Mouse (Mus musculus): ENCODE data around the gene Dnah7a.
A peak's percentile ranks its signal among the peaks of the same experiment; 100 is the strongest.
"Not testable (repeated sequence)": the region's sequence is repeated elsewhere in the genome, so short reads cannot be mapped to it uniquely, and the experiment has no call there.

Gene Dnah7a

DNA sequence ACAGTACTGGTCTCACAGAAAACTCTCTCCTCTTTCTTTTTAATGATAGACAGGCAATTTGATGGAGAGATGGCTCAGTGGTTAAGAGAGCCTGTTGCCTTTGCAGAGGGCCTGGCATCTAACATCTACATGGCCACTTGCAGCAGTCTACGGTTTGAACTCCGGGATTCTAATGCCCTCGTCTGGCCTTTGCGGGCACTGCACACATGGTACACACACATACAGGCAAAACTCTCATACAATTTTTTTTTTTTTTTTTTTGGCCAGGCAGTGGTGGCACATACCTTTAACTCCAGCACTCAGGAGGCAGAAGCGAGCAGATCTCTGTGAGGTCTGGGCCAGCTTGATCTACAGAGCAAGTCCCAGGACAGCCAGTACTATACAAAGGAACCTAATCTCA is 2.4 kb downstream of the Dnah7a start:
- DNase-seq (ENCODE audit: low read depth, low spot score), result no peak

DNA sequence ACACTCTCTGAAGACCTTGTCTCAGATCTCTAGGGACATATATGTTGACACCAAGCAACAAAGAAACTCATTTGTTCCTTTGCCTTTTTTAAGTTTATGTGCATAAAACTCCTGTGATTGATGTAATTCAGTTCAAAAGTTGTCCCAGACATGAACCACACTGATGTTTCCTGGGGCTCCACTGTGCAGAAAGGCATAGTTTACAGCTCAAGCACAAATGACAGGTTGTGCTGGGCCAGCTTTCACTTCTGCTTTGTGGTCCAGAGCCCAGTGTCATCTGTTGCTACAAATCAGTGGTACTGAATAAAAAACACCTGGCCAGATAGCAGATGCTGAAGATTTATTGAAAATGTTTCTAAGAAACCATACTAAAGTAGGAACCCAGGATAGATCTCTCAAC is 42.3 kb downstream of the Dnah7a start:
- DNase-seq (ENCODE audit: low read depth, low spot score), result not testable (repeated sequence)

DNA sequence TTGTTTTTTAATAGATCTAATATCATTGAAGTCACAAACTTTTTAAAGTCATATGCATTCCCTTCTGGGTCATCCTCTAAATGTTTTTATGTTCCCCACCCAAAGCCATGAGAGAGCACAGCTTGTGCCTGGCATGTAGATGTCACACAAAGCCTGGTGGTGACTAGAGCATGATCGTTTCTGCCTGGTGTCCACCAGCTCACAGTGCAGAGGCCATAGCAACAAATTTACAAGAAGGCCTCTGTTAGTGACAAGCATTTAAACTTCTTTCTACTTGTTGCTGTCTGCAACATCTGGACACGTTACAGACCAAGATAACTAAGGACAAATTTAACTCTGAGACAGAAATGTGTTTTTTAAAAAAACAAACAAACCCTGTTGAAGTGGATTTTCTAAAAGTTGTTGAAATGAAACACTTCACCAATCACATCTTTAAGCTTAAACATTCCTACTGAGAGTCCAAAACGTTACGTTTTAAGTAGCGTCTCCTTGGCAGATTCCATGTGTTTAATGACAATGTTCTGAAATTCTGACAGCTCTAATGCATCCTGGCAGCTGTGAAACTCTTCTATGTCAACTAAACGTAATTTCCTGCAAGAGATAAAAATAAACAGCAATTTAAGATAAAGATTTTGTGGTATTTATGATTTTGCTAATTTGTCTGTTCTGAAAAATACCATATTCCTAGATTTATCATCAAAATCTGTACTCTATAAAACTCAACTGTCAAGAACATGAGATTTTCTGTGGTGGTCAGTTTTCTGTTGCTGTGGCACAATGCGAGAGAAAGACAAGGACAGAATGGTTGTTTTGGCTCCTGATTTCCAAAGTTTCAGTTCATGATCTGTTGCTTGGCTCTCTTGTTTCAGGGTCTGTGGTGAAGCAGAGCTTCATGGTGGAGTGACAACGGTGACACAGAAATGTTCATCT is 66.5 kb downstream of the Dnah7a start:
- DNase-seq (ENCODE audit: low read depth, low spot score), result no peak

DNA sequence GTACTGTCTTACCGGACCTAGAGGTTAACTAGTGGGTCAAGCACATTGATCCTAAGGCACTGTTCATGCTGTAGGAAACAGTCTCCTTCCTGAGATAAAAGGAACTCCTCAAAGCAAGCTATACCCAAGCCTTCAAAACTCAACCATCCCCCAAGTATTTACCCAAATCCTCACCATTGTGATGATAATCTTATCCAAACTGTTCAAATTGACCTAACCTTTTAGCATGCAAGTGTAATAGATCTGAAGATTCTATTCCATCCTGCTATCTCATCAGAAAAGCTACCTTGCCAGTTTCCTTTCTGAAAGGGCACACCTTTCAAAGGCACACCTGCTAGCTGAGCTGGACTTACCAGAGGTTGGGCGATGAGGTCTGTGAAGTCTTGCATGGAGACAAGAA is 70.9 kb downstream of the Dnah7a start:
- DNase-seq (ENCODE audit: low read depth, low spot score), result not testable (repeated sequence)

DNA sequence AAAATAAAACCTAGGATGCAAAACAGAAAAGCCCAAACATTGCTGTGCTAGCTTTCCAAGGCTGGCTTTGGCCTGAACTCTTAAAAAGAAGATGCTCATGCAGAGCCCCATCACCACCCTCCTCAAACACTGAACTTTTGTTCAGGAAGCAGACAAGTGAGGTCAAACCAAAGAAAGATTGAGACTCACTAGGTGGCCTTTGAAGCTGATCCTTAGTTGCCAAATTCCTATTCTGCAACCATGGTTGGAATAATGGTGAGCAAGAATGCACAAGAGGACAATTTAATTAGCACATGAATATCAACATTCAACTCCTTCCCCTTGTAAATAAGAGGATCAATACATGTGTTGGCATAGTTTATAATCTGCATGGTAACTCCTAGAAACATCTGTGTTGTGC is 74.5 kb downstream of the Dnah7a start:
- not testable (repeated sequence) for DNase-seq (ENCODE audit: low read depth, low spot score)

DNA sequence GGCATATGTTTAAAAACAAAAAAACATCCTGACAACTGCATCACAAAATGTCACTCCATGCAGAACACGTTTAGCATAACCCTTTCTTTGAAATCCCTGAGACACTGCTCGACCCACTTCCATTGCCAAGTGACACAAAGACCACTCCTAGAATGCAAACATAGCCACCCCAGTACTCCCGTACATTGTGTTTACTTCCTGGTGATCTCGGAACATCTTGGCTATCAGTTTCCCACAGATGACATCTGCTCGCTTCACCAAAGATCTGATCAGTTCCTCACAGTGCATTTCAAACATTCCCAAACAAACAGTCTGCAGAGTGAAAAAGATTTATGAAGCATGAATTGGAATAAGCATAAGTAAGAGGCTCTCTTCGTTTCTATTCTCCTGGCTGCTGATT is 76.6 kb downstream of the Dnah7a start:
- no peak for DNase-seq (ENCODE audit: low read depth, low spot score)

DNA sequence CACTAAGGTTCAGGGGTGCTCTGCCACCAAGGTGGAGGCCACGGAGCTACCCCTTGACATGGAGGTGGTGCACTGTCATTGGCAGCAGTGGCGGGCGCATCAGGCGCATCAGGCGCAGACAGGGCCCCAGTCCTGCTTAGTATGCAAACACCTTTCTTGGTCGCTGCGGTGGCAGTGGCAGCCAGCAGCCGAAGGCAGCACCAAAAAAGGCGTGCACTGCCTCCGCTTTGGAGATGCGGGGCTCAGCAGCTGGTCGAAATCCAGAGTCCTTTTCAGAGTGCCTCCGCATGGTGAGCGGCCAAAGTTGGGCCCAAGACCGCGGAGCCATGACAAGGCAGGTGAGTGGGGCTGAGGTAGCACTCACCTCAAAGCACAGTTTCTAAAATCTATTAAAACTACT is 93.1 kb downstream of the Dnah7a start:
- DNase-seq (ENCODE audit: low read depth, low spot score), result no peak

DNA sequence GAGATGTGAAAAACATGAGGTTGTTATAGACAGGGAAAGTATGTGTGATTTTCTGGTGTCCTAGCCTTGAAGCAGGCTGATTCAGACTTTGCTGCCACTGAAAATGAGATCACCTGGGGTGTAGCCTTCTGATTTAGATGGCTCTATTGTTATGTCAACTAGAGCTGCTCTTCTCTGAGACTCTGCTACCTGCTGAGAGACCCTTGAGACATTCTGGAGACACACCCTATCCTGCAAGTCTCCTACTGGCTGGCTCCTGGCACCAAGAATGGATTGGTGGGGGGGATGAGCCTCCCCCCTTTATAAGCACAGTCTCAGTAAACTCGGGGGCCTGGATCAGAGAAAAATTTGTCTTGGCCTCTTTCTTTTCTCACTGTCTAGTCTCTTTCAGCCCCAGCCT is 125.3 kb downstream of the Dnah7a start:
- DNase-seq (ENCODE audit: low read depth, low spot score), result not testable (repeated sequence)

DNA sequence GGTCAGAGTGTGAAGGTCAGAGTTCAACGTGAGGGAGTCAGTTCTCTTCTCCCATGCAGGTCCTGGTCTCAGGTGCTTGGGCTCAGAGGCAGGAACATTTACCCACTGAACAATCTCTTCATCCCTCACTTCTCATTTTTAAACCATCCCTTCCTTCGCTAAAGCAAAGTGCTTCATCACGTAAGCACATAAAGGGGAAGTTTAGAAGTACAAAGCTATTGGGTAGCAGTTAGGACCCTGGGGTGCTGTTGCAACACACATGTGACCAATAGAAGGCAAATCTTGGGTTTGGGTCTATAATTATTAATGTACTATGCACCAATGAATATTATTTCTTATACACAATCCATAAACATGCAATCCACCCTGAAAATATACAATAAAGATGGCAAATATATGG is 148.7 kb downstream of the Dnah7a start:
- not testable (repeated sequence) for DNase-seq (ENCODE audit: low read depth, low spot score)

DNA sequence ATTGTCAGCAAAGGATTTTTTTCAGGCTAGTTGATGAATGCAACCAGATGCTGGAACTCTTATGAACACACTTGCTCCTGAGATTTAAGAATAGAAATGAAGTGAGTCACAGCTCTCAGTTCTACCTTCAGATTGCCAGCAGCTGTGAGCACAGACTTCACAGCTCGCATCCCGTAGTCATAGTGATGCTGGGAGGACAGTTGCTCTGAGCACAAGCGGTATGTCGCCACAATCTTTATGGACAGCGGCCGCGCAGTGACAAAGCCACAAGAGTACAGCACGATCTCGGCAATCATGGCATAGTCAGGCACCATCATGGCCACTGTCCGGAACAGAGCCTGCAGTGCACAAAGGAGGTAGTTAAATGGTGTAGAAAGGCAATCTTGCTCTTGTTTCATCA is 159.6 kb downstream of the Dnah7a start:
- not testable (repeated sequence) for DNase-seq (ENCODE audit: low read depth, low spot score)

DNA sequence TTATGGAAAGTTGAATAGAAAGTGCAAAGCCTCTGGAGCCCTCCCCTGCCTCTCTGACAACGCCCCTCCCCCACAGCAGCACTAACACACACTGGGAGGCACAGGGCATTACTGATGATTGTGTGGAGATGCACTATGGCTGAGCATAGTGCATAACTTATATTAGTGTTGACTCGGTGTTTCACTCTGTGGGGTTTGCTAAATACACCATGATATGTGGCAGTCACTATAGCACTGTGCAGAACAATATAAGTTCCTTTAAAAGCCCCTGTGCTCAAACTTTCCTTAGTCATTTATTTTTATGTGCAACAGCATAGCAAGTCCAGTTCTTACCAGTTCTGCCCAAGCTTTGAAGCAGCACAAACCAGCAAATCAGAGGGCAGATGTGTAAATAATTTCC is 168.2 kb downstream of the Dnah7a start:
- not testable (repeated sequence) for DNase-seq (ENCODE audit: low read depth, low spot score)

DNA sequence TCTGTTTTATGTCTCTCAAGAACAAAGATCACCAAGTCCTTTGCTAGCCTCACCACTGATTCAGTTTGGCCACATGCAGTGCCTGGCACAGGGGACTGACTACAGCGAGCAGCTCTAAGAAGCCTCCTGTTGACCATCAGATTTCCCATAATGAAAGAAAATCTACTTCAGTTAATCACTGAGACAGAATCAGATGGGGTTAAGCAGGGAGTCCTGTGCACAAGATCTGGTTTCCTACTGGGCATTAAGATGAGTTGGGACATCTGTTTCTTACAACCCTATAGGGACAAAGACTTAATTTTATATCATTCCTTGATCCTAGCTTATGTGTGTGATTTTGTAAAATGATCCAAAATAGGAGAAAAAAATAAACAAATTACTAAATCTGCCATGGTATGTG is 171.8 kb downstream of the Dnah7a start:
- not testable (repeated sequence) for DNase-seq (ENCODE audit: low read depth, low spot score)

DNA sequence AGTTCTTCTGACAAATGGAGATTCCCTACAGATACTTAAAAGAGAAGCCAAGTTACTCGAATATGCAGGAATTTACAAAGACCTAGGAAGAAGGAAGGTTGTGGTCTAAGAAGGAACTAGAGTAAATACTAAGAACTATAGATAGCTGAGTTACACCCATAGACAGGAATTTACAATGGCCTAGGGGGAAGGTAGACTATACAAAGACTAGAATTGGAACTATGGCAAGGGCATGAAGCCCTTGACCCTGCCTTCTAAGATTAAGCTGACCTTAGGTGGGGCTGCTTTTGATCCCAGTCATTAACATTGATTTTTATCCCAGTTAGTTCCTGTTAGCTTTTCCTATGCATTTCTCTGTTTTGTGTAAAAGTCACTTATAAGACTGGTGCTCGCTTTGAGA is 180.6 kb downstream of the Dnah7a start:
- not testable (repeated sequence) for DNase-seq (ENCODE audit: low read depth, low spot score)

DNA sequence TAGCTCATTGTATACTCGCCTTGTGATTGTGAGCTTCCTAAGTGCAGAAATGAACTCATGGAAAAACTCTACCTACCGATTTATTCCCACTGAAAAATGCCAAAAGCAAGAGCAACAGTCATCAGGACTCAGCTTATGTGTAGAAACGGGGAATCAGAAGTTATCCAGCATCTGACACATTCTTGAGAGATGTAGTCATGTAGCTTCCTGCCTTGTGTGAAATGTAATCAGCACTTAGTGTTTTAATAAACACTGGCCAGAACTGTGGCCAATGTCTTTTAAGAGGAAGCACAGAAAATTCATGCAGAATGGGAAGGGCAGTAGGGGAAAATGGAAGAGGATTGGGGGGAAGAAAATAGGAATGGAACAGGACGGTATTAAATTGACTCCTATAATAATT is 232.9 kb downstream of the Dnah7a start:
- peak; percentile 20 for DNase-seq (ENCODE audit: low read depth, low spot score)

DNA sequence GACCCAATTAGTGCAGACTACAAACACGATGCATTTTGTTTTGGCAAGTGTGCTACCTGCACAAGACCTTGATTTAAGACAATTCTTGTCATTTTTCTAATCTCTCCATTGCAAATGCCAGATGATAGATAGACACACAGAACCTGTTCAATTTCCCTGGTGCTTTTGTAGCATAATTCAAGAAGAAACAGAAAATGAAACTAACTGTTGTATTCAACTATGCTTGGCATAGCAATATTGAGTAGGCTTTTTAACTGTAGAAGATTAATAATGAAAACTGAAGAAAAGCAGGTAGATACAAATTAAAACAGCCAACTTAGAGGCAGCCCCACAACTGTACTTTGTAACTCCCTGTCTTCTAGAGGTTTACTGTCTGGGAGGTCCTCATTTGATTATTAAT is 234.5 kb downstream of the Dnah7a start:
- DNase-seq (ENCODE audit: low read depth, low spot score), result not testable (repeated sequence)

DNA sequence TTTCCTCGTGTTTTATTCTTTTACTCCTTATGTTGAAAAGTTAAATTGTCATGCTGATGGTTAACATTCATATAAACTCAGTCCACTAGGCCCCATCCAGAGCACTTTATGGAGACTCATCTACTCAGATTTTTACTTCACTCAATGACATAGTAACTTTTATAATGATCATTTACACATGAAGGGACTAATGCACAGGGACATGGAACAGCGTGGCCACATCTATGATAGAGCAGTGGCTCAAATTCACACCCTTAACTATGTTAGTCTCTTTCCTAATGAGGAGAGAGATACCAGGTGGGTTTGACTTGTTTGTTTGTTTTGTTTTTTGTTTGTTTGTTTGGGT is 239.3 kb downstream of the Dnah7a start:
- no peak for DNase-seq (ENCODE audit: low read depth, low spot score)

DNA sequence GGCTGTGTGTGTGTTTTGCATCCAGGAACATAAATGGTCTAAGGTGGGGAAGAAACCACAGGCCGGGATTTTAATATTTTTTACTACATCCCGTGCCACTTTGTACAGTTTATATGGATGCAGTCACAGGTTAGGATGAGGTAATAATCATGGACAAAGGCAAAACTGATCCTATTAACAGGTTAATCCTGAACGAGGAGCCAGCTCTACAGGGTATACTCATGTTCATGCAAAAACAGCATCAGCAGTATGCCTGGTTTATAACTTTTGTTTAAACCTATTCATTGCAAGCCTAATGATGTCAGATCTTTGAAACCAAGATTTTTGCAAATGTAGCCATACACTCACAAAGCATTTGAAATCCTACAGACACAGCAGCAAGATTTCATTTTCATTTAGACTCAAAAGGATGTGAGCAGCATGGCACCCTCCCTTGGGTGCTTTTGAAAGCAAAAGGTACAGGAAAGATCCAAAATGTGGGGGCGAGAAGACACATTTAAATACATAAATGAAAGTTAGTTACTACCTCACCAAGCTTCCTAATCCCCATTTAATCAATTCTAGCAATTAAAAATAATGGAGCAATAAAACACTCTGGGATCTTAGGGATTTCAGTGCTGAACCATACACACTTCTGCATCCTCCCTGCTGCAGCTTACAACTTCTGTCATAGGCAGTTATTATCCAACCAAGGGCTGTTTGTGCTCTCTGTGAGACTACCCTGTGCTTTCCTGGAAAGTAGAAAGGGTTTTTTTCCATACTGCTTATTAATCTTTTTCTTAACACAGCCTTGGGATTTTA is 239.9 kb downstream of the Dnah7a start:
- not testable (repeated sequence) for DNase-seq (ENCODE audit: low read depth, low spot score)

DNA sequence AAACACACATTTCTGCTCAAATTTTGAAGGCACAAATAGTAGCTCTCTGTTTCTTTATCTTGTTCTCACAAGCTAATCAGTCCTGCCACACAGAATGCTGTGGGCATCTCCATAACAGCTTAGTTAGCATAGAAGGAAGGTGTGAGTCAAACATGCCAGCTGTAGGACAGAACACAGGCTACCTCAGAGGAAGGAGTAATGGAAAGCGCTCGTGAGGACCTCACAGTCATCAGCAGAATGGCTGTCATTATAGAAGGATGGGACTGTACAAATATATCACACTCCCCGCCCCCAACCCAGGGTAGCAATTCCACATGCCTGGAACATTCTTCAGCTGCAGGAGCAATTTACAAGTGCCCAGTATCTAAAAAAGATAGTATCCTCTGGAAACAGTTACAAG is 267.4 kb downstream of the Dnah7a start:
- DNase-seq (ENCODE audit: low read depth, low spot score), result not testable (repeated sequence)

DNA sequence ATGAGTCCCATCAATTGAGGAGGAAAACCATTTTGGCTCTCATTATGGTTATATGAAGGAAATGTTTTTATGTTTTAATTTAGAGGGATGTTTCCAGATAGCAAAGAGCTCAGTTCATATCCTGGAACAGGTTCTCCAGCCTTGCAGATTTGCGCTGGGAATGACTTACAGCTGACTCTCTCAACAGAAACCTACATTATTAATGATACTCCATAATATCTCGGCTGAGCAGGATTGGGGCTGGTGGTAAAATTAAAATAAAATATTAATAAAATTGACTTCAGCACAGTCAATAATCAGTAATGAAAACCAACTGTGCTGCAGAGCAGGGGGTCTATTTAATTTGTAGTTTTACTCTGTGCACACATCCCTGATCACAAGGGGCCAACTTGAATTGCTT is 274.2 kb downstream of the Dnah7a start:
- not testable (repeated sequence) for DNase-seq (ENCODE audit: low read depth, low spot score)

DNA sequence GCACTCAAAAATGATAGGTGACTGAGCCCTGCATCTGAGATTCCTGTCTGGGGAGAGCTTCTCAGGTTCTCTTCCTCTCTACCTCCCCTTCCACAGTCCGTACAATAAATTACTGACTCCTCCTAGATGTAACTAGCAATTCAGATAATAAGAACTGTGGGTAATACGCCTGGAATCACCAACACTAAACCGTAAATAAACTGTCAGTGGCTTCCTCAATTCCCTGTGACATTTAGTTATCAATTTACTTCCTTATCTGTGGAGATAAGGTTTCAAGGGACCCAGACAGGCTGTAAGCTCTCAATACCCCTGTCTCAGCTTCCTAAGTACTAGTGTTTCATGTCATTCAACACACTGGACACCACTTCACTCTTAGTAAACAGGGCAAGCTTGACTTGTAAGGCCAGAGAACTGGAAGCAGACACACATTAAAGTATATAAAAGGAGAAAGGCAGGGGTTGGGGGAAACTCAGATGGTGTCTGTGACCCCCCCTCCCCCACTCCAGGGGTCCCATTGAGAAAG is 300.7 kb downstream of the Dnah7a start:
- DNase-seq (ENCODE audit: low read depth, low spot score), result no peak

DNA sequence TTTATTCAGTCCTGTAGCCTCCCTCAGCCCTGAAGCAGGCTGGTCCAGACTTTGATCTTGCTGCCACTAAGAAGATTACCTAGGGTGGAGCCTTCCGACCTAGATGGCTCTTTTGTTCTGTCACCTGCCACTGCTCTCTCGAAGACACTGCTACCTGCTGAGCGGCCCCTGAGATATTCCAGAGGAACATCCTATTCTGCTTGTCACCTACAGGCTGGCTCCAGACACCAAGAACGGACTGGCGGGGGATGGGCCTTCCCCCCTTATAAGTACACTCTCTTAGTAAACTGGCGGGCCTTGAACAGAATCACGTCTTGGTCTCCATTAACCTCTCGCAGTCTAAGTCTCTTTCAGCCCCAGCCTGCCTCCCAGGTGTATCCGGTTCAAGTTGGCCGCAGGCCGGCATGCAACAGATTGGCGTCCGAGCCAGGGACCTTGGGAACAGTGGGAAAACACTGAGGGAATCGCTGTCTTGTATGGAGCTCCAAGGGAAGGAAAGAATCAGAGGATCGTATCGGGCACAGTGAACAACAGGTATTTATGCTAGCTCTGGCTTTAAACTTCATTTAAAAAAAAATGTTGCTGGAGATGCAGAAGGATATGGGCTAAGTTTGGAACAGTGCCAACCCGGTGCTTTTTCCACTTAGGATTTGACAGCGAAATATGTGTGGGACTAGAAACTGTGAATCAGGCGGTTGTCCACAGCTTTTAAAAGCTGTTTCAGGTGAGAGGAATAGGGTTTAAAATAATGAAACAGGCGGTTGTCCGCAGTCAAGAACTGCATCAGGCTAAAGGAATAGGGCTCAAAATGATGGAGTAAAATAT is 312.4 kb downstream of the Dnah7a start:
- not testable (repeated sequence) for DNase-seq (ENCODE audit: low read depth, low spot score)

DNA sequence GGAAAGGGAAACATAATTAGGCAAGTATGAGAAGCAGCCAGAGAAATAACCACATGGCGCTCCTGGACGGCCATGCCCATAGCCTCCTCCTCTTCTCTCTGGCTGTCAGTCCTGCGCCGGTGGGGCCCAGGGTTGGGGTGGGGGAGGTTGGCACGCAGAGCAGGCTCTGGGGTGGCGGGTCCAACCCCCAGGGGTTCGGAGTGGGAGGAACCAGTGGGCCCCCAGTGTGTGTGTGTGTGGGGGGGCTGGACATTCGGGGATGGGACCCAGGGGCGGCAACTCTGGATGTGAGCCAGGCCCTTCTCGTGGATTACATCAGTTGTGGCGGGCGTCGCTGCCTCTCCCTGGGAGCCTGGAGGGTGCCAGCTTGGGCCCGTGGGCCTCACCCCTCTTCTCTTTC is 317.8 kb downstream of the Dnah7a start:
- DNase-seq (ENCODE audit: low read depth, low spot score), result no peak

Data from 3T3-L1 (cell line).